Mouse (Mus musculus) layer of hippocampus, adult 2 months (tissue): ENCODE results near the gene Otud7a. TPM values are rescaled to one million over a fixed set of nuclear protein-coding genes. Genes with fewer than 3 reads are reported as not detected.

Source experiments
- DNase-seq, 2 experiments: peaks; one replicate each; pipeline ENCODE4 v3.0.0; 2022; ENCODE audit warnings: low spot score in 2 of 2
- H3K27ac ChIP-seq: fragments of 200-600 bp; 2 replicates; pipeline ENCODE4 v1.8.1; 2022
- H3K4me3 ChIP-seq: fragments of 200-600 bp; 2 replicates; pipeline ENCODE4 v1.8.1; 2022; ENCODE audit warnings: mild to moderate bottlenecking
- CTCF ChIP-seq: fragments of 200-600 bp; conservative IDR thresholded peaks from 2 replicates; pipeline ENCODE4 v1.8.1; 2022; ENCODE audit warnings: antibody characterized with exemption, mild to moderate bottlenecking, moderate library complexity
- total RNA-seq, 2 experiments: library from RNA; stranded (reverse); gene quantifications; 2 replicates each; pipeline ENCODE4 v1.2.3; 2021

Gene Otud7a
- total RNA-seq, 2 experiments from 2014 or later, result 71.3 to 72.5 TPM

DNA sequence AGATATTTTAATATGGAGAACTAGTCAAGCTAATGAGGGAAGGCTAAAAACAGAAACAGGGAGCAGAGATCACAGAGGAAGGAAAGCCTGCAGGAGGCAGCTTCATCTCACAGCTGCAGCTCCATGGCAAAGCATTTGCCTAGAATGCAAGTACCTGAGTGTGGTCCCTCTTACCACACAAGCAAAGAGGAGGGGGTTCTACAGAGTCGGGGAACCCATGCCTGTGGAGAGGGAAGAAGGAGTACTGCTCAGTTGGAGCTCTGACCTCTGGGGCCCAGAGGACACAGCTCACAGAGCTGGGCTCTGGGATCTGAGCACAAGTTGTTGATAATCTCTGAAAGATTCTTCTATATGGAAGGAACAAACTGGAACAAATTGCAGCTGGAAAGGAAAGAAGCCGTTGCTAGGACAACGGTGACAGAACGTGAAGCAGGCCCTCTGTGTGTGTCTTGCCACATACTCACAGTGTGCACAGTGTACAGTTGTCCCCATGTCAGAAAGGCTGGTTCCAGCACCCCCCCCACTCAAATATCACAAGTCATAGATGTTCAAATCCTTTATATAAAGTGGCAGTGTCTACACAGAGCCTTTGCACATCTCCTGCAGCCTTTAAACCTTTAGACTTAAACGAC is 324.0 kb downstream of the Otud7a start:
- TF ChIP-seq CTCF, result no peak
- DNase-seq, result no peak
- Histone ChIP-seq H3K4me3 (no peak overlapping the region), H3K27ac (peak overlapping the region; percentile 64)

DNA sequence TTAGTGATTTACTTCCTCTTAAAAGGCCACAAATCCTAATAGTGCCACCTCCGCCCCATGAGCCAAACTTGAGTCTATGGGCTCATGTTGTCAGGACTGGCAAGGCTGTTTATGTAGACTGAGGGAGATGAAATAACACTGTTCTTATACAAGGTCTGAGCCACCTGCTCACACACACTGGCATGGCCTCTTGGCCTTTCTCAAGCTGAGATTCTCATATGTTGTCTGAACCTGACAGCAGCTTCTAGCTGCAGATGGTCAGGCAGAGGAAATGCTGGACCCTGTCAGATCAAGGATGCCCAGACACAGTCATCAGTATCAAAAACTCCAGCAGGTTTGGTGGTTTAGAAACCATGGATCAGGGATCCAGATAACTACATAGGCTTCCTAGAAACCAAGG is 328.7 kb downstream of the Otud7a start:
- no peak for TF ChIP-seq CTCF
- no peak for DNase-seq

DNA sequence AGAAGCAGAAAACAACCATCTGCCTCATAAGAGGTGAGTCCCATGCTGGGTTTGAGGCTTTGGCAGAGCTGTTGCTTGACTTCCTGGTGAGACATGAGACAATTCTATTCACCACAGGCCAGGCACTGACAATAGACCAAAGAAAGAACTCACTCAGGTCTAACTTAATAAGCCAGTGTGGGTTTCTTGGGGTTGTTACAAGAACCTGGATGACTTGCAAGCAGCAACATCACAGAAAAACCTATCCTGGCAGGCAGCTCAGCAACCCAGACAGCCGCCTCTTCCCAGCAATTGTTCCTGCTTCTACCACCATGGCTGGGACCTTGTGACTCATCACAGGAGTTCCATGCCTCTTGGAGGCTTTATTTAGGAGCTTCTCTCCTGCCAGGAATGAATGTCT is 329.7 kb downstream of the Otud7a start:
- Histone ChIP-seq H3K27ac (no peak overlapping the region), H3K4me3 (no peak overlapping the region)
- DNase-seq, result no peak
- no peak for TF ChIP-seq CTCF

More for the DNA sequence above, 328.7 kb downstream of the Otud7a start:
- H3K27ac ChIP-seq, result no peak overlapping the region
- H3K4me3 ChIP-seq, result no peak overlapping the region

DNA sequence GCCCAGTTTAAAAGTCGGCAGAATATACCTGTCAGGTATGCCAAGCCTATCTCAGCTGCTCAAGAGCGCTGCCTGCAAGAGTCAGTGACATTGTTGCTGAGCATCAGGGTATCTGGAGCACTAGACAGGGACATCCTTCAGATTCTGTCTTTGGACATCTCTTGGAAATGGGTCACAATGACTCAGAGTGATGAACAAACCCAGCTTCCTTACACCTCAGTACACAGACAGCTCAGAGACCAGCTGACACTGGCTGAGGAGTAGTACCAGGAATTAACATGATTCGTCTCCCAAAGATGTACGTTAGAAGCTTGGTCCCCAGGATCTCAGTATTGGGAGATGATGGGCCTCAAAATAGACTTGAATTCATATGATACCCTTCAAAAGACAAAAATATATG is 332.8 kb downstream of the Otud7a start:
- H3K4me3 ChIP-seq, result no peak overlapping the region
- TF ChIP-seq CTCF, result no peak
- no peak overlapping the region for H3K27ac ChIP-seq
- DNase-seq, result no peak

DNA sequence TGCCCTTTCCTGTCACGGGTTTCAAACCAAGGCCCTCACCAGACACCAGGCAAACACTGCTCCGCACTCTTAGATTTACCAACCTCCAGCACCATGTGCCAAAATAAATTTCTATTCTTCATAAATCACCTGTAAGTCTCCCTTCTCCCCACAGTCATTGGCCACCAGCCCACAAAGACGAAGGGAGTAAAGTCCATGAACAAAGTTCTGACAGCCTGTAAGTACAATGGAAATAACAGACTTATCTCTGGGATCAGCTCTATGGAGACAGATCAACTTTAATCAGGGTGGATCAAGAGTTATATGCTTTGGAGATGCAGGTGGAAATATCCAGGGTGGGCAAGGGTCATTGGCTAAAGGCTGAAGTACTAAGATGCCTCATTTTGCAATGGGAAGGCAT is 336.3 kb downstream of the Otud7a start:
- H3K4me3 ChIP-seq, result no peak overlapping the region
- no peak overlapping the region for H3K27ac ChIP-seq
- no peak for TF ChIP-seq CTCF
- DNase-seq, result no peak

DNA sequence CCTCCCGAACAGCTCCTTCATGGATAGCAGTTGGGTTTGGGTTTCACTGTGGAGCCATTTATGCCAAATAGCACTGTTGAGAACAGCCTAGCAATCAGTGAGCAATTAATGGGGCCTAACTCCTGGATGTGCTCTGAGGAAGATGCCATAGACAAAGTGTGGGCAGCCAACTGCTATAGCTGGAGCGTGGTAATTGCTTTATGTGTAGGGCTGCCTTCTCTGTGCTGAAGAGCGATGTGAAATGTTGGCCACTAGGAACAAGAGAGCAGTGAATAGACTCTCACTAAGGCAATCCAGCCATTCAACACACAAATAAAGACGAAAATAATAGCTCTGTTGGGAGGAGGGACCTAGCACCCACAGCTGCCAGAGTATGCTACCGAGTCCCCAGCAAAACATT is 345.2 kb downstream of the Otud7a start:
- no peak for DNase-seq
- no peak for TF ChIP-seq CTCF
- H3K4me3 ChIP-seq, result no peak overlapping the region
- no peak overlapping the region for H3K27ac ChIP-seq

DNA sequence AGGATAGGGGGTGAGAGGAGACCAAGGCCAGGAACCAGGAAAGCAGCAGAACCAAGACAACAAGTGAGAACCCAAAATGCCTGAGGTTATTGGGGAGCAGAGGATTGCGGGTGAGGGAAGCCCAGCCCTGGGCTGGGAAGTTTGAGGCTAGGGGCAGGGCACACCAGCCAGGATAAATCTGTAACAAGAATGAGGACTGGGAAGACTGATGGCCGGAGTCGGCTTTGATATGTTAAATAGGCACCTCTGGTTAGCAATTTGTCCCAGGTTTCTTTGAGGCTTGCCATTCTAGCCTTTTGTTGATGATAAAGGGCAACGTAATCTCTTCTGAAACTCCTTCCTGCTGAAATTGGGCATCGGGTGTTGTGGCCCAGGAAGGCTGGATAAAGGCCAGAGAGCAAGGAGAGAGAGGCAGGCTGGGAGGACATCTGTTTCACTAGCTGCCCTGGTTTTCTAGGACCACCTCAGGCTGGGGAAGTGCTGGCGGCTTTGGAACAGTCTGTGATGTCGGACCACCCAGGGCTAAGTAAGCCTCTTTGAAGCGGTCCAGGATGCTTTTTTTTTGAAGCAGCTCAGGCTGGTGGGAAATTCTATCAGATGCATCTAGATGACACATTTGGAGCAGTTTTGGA is 351.6 kb downstream of the Otud7a start:
- no peak for DNase-seq
- TF ChIP-seq CTCF, result no peak
- Histone ChIP-seq H3K4me3 (no peak overlapping the region), H3K27ac (no peak overlapping the region)

DNA sequence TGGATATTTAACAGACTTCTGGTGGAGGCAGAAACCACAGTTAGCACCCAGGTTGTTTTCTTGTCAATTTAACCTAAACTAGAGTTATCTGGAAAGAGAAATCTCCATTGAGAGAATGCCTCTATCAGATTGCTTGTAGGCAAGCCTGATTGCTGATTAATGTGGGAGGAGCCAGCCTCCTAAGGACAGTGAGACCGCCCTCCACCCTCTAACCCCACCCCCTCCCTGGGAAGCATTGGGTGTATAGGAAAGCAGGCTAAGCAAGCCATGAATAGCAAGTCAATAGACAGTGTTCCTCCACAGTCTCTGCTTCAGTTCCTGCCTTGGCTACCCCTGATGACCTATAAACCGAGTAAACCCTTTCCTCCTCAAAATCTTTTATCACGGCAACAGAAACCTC is 353.9 kb downstream of the Otud7a start:
- TF ChIP-seq CTCF, result no peak
- no peak overlapping the region for H3K27ac ChIP-seq
- DNase-seq, result no peak
- H3K4me3 ChIP-seq, result no peak overlapping the region

DNA sequence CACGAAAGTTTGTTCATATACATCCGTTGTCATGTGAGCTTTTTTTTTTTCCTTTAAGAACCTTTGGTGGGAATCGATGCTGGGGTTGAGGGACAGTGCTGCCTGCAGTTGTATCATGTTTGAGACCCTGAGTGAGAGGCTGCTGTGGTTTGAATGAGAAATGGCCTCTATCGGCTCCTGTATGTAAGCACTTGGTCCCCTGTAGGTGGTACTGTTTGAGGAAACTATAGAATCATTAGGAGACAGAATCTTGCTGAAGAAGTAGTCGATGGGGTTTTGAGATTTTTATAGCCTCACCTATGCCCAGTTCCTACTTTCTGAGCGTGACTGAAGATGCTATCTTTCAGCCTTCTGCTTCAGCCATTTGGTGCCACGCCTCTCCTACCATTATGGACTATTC is 354.8 kb downstream of the Otud7a start:
- peak; percentile 42 for TF ChIP-seq CTCF
- Histone ChIP-seq H3K4me3 (no peak overlapping the region), H3K27ac (no peak overlapping the region)
- DNase-seq, result no peak

DNA sequence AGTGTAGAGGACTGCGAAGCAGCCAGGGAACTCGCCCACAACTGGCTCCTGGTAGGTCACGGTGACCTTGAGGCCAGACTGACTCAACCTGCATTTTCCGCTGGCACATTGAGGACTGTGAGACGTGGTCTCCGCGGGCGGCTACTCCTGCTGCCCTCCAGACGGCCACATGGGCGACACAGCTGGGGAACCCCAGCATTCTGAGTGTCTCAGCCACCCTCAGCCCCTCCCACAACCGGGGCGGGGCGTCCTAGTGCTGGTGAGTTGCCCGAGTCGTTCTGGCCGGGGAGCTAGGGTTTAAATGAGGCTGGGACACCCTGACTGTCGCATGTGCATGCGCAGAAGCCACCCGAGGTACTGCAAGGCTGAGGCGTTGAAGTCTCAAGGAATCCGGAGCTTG is 358.2 kb downstream of the Otud7a start:
- DNase-seq, result no peak
- Histone ChIP-seq H3K27ac (no peak overlapping the region), H3K4me3 (no peak overlapping the region)
- TF ChIP-seq CTCF, result no peak

Other genes with a start within 250 kb of the Otud7a start
- gene Chrna7, start 232.2 kb upstream of the Otud7a start, total RNA-seq, result 10 to 100 TPM; 41.2 to 44.1 TPM